Comparison of ENCODE assay signal across 15 mouse cellular contexts in the genomic region with DNA sequence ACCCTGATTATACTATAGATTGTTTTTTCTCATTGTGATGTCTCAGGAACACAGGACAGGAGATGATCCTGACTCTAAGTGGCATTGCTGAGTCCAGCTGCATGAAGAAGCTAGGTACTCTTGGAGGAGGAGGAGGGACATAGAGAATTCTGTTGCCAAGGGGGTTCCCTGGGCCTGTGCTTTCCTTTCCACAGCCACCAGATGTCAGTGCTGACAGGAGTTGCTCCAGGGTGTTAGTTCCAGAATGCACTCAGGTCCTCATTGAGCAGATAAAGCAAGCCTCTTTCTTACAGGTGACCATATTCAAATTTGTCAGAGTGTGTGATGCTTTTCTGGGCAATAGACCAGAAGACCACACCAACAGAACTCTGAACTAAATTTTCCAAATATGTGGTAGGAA.
DNase-seq lines count a peak whose midpoint lies in the region; ATAC-seq and TF ChIP-seq lines count a peak whose summit lies in the region.
"Had no signal": no experiment of that assay in that cellular context is flagged by ENCODE, and none has a peak within 500 bp of the region (broad histone marks: within the 10 kb centered on the region; RNA-seq: fewer than 3 reads in every experiment).

No protein-coding gene starts in this region.

- no peaks in the 10 kb centered on the region for H3K27me3 ChIP-seq in kidney, postnatal 0 days (ENCODE audit: insufficient read depth, low read length)
- H3K27me3 ChIP-seq in kidney, embryonic 15.5 days, result peaks cover 9% of the 10 kb centered on the region

- ATAC-seq in kidney, postnatal 0 days (replicated peaks; ENCODE audit: low FRiP score, low read depth), result no peak
- no peak for ATAC-seq in kidney, embryonic 15.5 days (replicated peaks; ENCODE audit: low FRiP score)
- ATAC-seq: inflammation-experienced regulatory T-cells, adult 6 months had no signal

- no peak for DNase-seq in kidney, postnatal 0 days (ENCODE audit: low spot score)
- peak; percentile 27 for DNase-seq in thymus, postnatal 4 days
- no peak for DNase-seq in thymus, postnatal 10 days (ENCODE audit: low spot score in 2 of 2)
- DNase-seq in ZHBTc4 (ENCODE audit: low read depth, low spot score), result peak; percentile 33
- no peak for DNase-seq in c-Kit-positive CD71-positive TER-119-positive erythroid progenitor cells, embryonic 14.5 days (ENCODE audit: low spot score)
- DNase-seq in kidney, adult 9 months, result no peak
- DNase-seq in urinary bladder, postnatal 25 days (ENCODE audit: low spot score), result no peak
- DNase-seq: cerebellum, adult 9-11 months; gastrocnemius, postnatal 14 days; thymus, postnatal 25 days had no signal

- peak; percentile 62 for TF ChIP-seq CTCF in kidney, postnatal 0 days (IDR thresholded peaks at IDR 0.05; ENCODE audit: low read depth)

- H3K4me3 ChIP-seq in kidney, postnatal 0 days (replicated peaks; ENCODE audit: low read depth, low read length), result no peak overlapping the region
- no peak overlapping the region for H3K4me3 ChIP-seq in kidney, embryonic 15.5 days (replicated peaks)
- H3K4me3 ChIP-seq: heart, embryonic 15.5 days; limb, embryonic 13.5 days had no signal

- no peaks in the 10 kb centered on the region for H3K36me3 ChIP-seq in kidney, postnatal 0 days (ENCODE audit: insufficient read depth, low read length)
- H3K36me3 ChIP-seq in kidney, embryonic 15.5 days, result no peaks in the 10 kb centered on the region
- H3K36me3 ChIP-seq: heart, embryonic 15.5 days; limb, embryonic 13.5 days had no signal

- no peak overlapping the region for H3K27ac ChIP-seq in kidney, postnatal 0 days
- H3K27ac ChIP-seq in kidney, embryonic 15.5 days, result no peak overlapping the region
- H3K27ac ChIP-seq: heart, embryonic 15.5 days; limb, embryonic 13.5 days; macrophage had no signal

- no peaks in the 10 kb centered on the region for H3K9me3 ChIP-seq in kidney, postnatal 0 days (replicated peaks; ENCODE audit: low read length)
- H3K9me3 ChIP-seq in kidney, embryonic 15.5 days (replicated peaks), result no peaks in the 10 kb centered on the region
- H3K9me3 ChIP-seq: heart, embryonic 15.5 days; limb, embryonic 13.5 days had no signal

- no peak overlapping the region for H3K9ac ChIP-seq in kidney, postnatal 0 days (ENCODE audit: low read depth, low read length)
- H3K9ac ChIP-seq in kidney, embryonic 15.5 days, result no peak overlapping the region
- H3K9ac ChIP-seq: heart, embryonic 15.5 days; limb, embryonic 13.5 days had no signal

- H3K4me1 ChIP-seq in kidney, postnatal 0 days (replicated peaks; ENCODE audit: insufficient read depth, low read length), result no peaks in the 10 kb centered on the region
- peaks cover 13% of the 10 kb centered on the region for H3K4me1 ChIP-seq in kidney, embryonic 15.5 days

- H3K4me2 ChIP-seq in kidney, postnatal 0 days (ENCODE audit: low read length), result no peak overlapping the region
- no peak overlapping the region for H3K4me2 ChIP-seq in kidney, embryonic 15.5 days
- H3K4me2 ChIP-seq: heart, embryonic 15.5 days; limb, embryonic 13.5 days had no signal

Comparison
In these comparisons a context has a peak if more than half of its experiments do, and no peak if none do; other contexts are left out.
1. DNase-seq: peak in thymus, postnatal 4 days (single experiment) and ZHBTc4 (single experiment); none in kidney, postnatal 0 days (single experiment), thymus, postnatal 10 days (0 of 2), c-Kit-positive CD71-positive TER-119-positive erythroid progenitor cells, embryonic 14.5 days (single experiment), kidney, adult 9 months (single experiment) and urinary bladder, postnatal 25 days (single experiment).